18 mouse cellular contexts compared by ENCODE assay signal in genomic region chr9:30005701-30006100, GRCm38 (mm10). TPM values are rescaled to one million over a fixed set of nuclear protein-coding genes. Genes with fewer than 3 reads are reported as not detected.
DNase-seq lines count a peak whose midpoint lies in the region; ATAC-seq and TF ChIP-seq lines count a peak whose summit lies in the region.
"Had no signal": no experiment of that assay in that cellular context is flagged by ENCODE, and none has a peak within 500 bp of the region (broad histone marks: within the 10 kb centered on the region; RNA-seq: fewer than 3 reads in every experiment).

No protein-coding gene starts in this region.

- 64% methylated on average over 8 of the region's 8 CpGs for WGBS in embryonic facial prominence, embryonic 14.5 days

- H3K27me3 ChIP-seq in embryonic facial prominence, embryonic 14.5 days (replicated peaks; ENCODE audit: control insufficient read depth, insufficient read depth, low read length): peaks cover 3% of the 10 kb centered on the region; the same call in 1 of the 2 replicates
- H3K27me3 ChIP-seq: liver, embryonic 15.5 days had no signal

- DNase-seq in heart, adult 11 months: peak; percentile 23
- no peak for DNase-seq in heart, postnatal 14 days
- peak; percentile 76 for DNase-seq in embryonic facial prominence, embryonic 14.5 days (ENCODE audit: low spot score)
- DNase-seq in layer of hippocampus, adult 2 months (ENCODE audit: low spot score in 2 of 2): peak; percentile 23 to 63
- DNase-seq in right cerebral cortex, postnatal 10 days (ENCODE audit: low spot score in 2 of 2): peak; percentile 64 to 81
- DNase-seq in lung, postnatal 14 days: no peak
- DNase-seq: adrenal gland, adult 2 months; cerebellum, adult 9-10 months; gastrocnemius, postnatal 10 days; kidney, adult 18-20 months; kidney, postnatal 25 days had no signal

- no peak overlapping the region for H3K27ac ChIP-seq in embryonic facial prominence, embryonic 14.5 days (replicated peaks; ENCODE audit: low read depth, low read length)
- no peak overlapping the region for H3K27ac ChIP-seq in layer of hippocampus, adult 2 months
- H3K27ac ChIP-seq: liver, embryonic 15.5 days; midbrain, embryonic 10.5 days; neural tube, embryonic 13.5 days had no signal

- no peaks in the 10 kb centered on the region for H3K36me3 ChIP-seq in embryonic facial prominence, embryonic 14.5 days (ENCODE audit: control insufficient read depth, insufficient read depth, low read length)
- H3K36me3 ChIP-seq: G1E; liver, embryonic 15.5 days; midbrain, embryonic 10.5 days; neural tube, embryonic 13.5 days had no signal

- intact Hi-C loops in heart, postnatal 14 days (cut with DNase I): no loop called here

- no peak for TF ChIP-seq CTCF in layer of hippocampus, adult 2 months (conservative IDR thresholded peaks at IDR 0.05)

- H3K4me3 ChIP-seq in embryonic facial prominence, embryonic 14.5 days (ENCODE audit: low read depth, low read length): no peak overlapping the region
- H3K4me3 ChIP-seq in layer of hippocampus, adult 2 months: no peak overlapping the region
- H3K4me3 ChIP-seq: liver, embryonic 15.5 days; midbrain, embryonic 10.5 days; neural tube, embryonic 13.5 days had no signal

- no peak for ATAC-seq in embryonic facial prominence, embryonic 14.5 days (ENCODE audit: low read depth)
- no peak for ATAC-seq in megakaryocyte-erythroid progenitor cell, adult 5-6 weeks (replicated peaks; ENCODE audit: low FRiP score, low TSS enrichment, poor library complexity, severe bottlenecking)
- ATAC-seq: hindbrain, embryonic 16.5 days had no signal

- H3K9ac ChIP-seq in embryonic facial prominence, embryonic 14.5 days (ENCODE audit: low read depth, low read length): no peak overlapping the region
- H3K9ac ChIP-seq: liver, embryonic 15.5 days; neural tube, embryonic 13.5 days had no signal

- 0 out of 2 replicates have a peak, but pooled peaks cover 3% of the 10 kb centered on the region for H3K4me1 ChIP-seq in embryonic facial prominence, embryonic 14.5 days (ENCODE audit: control insufficient read depth, insufficient read depth, low read length)
- H3K4me1 ChIP-seq: liver, embryonic 15.5 days; midbrain, embryonic 10.5 days; neural tube, embryonic 13.5 days had no signal

- H3K4me2 ChIP-seq in embryonic facial prominence, embryonic 14.5 days (ENCODE audit: low read depth, low read length): no peak overlapping the region
- H3K4me2 ChIP-seq: liver, embryonic 15.5 days; neural tube, embryonic 13.5 days had no signal

- no peaks in the 10 kb centered on the region for H3K9me3 ChIP-seq in embryonic facial prominence, embryonic 14.5 days (ENCODE audit: control insufficient read depth, low read length)
- H3K9me3 ChIP-seq: liver, embryonic 15.5 days; midbrain, embryonic 10.5 days; neural tube, embryonic 13.5 days had no signal

RNA-seq across cellular contexts. Expression of gene Ntm, which starts 42.8 kb away (rescaled TPM):
- 1 to 10 TPM; 3.3 to 3.5 TPM for total RNA-seq in heart, postnatal 14 days (2021)
- 28.2 and 34.7 TPM in 2 replicates for polyA plus RNA-seq in embryonic facial prominence, embryonic 14.5 days (2014; fragmentation: Nextera tagmentation; extraction: Ambion mirVana)
- total RNA-seq in layer of hippocampus, adult 2 months (2021): 100 to 1,000 TPM; 132 to 141 TPM
- not detected in 2 replicates for total RNA-seq in megakaryocyte-erythroid progenitor cell, adult 5-6 weeks (2014; fragmentation: Nextera tagmentation)
- total RNA-seq in megakaryocyte-erythroid progenitor cell, adult 5-6 weeks (2017): not detected in 2 replicates
- total RNA-seq: monocyte, adult 5-6 weeks had no signal
- polyA plus RNA-seq: G1E had no signal

Comparison
In these comparisons a context has a peak if more than half of its experiments do, and no peak if none do; other contexts are left out.
1. DNase-seq: peak in heart, adult 11 months (single experiment), embryonic facial prominence, embryonic 14.5 days (single experiment), layer of hippocampus, adult 2 months (2 of 2) and right cerebral cortex, postnatal 10 days (2 of 2); none in heart, postnatal 14 days (0 of 2) and lung, postnatal 14 days (single experiment).
2. RNA of gene Ntm, which starts 42.8 kb away (total RNA-seq): 132 to 141 TPM in layer of hippocampus, adult 2 months; 3.3 to 3.5 TPM in heart, postnatal 14 days and not detected in megakaryocyte-erythroid progenitor cell, adult 5-6 weeks; every median in the first group is over 10 times any median in the second.